Mouse (Mus musculus) heart, embryonic 14.5 days (tissue): ENCODE results near the gene Gm9780. TPM values are rescaled to one million over a fixed set of nuclear protein-coding genes. Genes with fewer than 3 reads are reported as not detected.

ENCODE experiments used
- polyA plus RNA-seq: library from polyadenylated mRNA; unstranded; fragments of >200 nt; fragmentation: Nextera tagmentation; extraction: Ambion mirVana; gene quantifications from 2 replicates; pipeline ENCODE4 v1.2.1, GENCODE M21; 2014

Gene Gm9780
- polyA plus RNA-seq, 1 experiment from 2014 or later, result 7.5 TPM

Other genes with a start within 250 kb of the Gm9780 start
- gene Anxa11, start 200.6 kb downstream of the Gm9780 start, polyA plus RNA-seq, result 29.4 and 30.2 TPM in 2 replicates
- gene Plac9a, start 139.6 kb downstream of the Gm9780 start, polyA plus RNA-seq, result not detected in 2 replicates
- gene Tmem254a, start 115.0 kb downstream of the Gm9780 start, polyA plus RNA-seq, result 3.0 and 3.1 TPM in 2 replicates
- gene Cphx1, start 104.4 kb downstream of the Gm9780 start, polyA plus RNA-seq, result 0.16 TPM in 1 of 2 replicates, not detected in the other
- gene Duxbl1, start 64.1 kb downstream of the Gm9780 start, polyA plus RNA-seq, result 0.23 and 0.62 TPM in 2 replicates
- 28.1 and 29.2 TPM in 2 replicates for gene Tmem254c, start 24.6 kb upstream of the Gm9780 start, polyA plus RNA-seq
- not detected in 2 replicates for gene Cphx2, start 38.8 kb upstream of the Gm9780 start, polyA plus RNA-seq
- gene Cphx3, start 39.6 kb upstream of the Gm9780 start, polyA plus RNA-seq, result not detected in 2 replicates
- 0.98 TPM in 1 of 2 replicates, not detected in the other for gene Duxbl2, start 75.6 kb upstream of the Gm9780 start, polyA plus RNA-seq
- gene Plac9b, start 139.8 kb upstream of the Gm9780 start, polyA plus RNA-seq, result 5.8 and 8.3 TPM in 2 replicates
- gene Tmem254b, start 164.3 kb upstream of the Gm9780 start, polyA plus RNA-seq, result 15.7 and 19.2 TPM in 2 replicates
- 0.51 TPM in 1 of 2 replicates, not detected in the other for gene Duxbl3, start 215.3 kb upstream of the Gm9780 start, polyA plus RNA-seq